Mouse (Mus musculus): ENCODE data around the gene Gm39566. TPM values are rescaled to one million over a fixed set of nuclear protein-coding genes. Genes with fewer than 3 reads are reported as not detected.
A peak's percentile ranks its signal among the peaks of the same experiment; 100 is the strongest.

Gm39566 gene
- total and polyA plus RNA-seq, 3 experiments: 0.04 TPM; not detected in 2

DNA sequence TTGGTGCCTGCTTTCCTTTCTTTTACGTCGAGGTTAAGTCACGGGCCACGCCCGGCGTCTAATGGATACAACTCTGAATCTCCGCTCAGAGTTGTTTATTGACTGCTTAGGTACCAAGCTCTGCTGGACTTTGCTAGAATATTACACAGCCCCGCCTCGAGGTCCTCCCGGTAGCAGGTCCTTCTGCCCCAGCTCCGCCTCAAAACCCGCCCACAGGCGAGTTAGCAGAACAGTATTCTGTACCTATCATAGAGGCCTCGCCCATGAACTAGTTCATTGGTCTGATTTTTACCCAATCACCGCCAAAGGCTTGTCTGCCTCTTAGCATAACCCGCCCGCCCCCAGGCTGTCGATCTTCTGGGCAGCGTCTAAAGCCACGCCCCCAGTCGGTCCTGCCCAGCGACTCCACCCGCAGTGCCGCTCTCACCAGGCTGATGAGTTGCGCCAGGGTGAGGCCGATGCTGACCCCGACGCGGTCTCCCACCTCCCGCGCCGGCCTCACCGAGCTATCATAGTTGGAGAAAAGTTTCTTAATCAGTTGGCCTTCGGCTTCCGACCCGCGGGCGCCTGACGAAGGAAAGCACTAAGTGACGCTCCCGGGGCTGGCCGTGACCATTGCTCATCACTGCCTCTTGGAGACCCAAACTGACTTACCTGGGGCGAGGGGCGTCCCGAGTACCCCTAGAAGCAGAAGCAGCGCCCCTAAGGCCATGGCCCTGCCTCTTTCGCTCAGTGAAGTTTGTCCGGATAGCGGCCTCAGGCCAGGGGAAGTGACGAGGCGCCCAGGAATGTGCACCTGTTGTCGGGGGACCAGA lies 19.7 kb downstream of the Gm39566 start, which contains the start of gene Chrnb1:
Chrnb1 (minus strand) TSS at position 776 of the 815 bp plus-strand sequence.
- DNase-seq (ENCODE audit: low read depth, low spot score): peak; percentile 100
- Histone ChIP-seq H3K79me2 (ENCODE audit: control insufficient read depth, insufficient read depth, low read length, poor library complexity) (no peaks in the 10 kb centered on the region; the same call in 1 of the 2 replicates), H3K4me1 (ENCODE audit: control insufficient read depth in 1 of 2, insufficient read depth in 2 of 2, low read length in 2 of 2) (peaks cover 5 to 10% of the 10 kb centered on the region in 2 experiments), H3K9me3 (replicated peaks; ENCODE audit: insufficient read depth, low read length) (no peaks in the 10 kb centered on the region), H3K27me3 (ENCODE audit: control insufficient read depth in 1 of 2, insufficient read depth in 2 of 2, low read length in 2 of 2) (no peaks in the 10 kb centered on the region), H3K36me3 (ENCODE audit: control insufficient read depth in 1 of 2, insufficient read depth in 2 of 2, low read length in 2 of 2) (peaks cover 0 to 11% of the 10 kb centered on the region in 2 experiments; a peak in 2 of 4 replicates), H3K27ac (ENCODE audit: control insufficient read depth, low read depth, low read length) (no peak within 1 kb of the TSS; the same call in 1 of the 2 replicates), H3K9ac (ENCODE audit: control insufficient read depth, low read depth, low read length, poor library complexity, severe bottlenecking) (peak within 1 kb of the TSS; percentile 66), H3K4me3 (ENCODE audit: control insufficient read depth in 1 of 2, insufficient read depth in 1 of 2, low read depth in 2 of 2, low read length in 2 of 2) (peak within 1 kb of the TSS; percentile 69 to 88)
- TF ChIP-seq NRF1 (IDR thresholded peaks at IDR 0.05; ENCODE audit: insufficient read depth, low read depth, low read length, poor library complexity, severe bottlenecking) (peak; percentile 42; the same call in 1 of the 2 replicates), POLR2A (IDR thresholded peaks at IDR 0.05; ENCODE audit: control insufficient read depth in 1 of 2, insufficient read depth in 1 of 2, low read depth in 1 of 2, low read length in 2 of 2, poor library complexity in 1 of 2) (peak; percentile 17 to 73; a peak in 3 of 4 replicates), ELF1 (IDR thresholded peaks at IDR 0.05; ENCODE audit: low read depth, low read length) (0 out of 2 replicates have a peak, but pooled peaks have one; percentile 20), ZC3H11A (IDR thresholded peaks at IDR 0.05; ENCODE audit: low read depth, low read length) (no peak), JUND (IDR thresholded peaks at IDR 0.05; ENCODE audit: low read depth, low read length) (no peak), MXI1 (IDR thresholded peaks at IDR 0.05; ENCODE audit: low read depth, low read length) (peak; percentile 52), ZMIZ1 (IDR thresholded peaks at IDR 0.05; ENCODE audit: low read depth, low read length) (peak; percentile 52; the same call in 1 of the 2 replicates), USF2 (IDR thresholded peaks at IDR 0.05; ENCODE audit: borderline replicate concordance in 1 of 2, insufficient read depth in 1 of 2, low read depth in 1 of 2, low read length in 2 of 2) (no peak), MAX (IDR thresholded peaks at IDR 0.05; ENCODE audit: low read length) (0 out of 2 replicates have a peak, but pooled peaks have one; percentile 44), HCFC1 (IDR thresholded peaks at IDR 0.05; ENCODE audit: low read depth, low read length) (peak; percentile 32; the same call in 1 of the 2 replicates), MAZ (IDR thresholded peaks at IDR 0.05; ENCODE audit: low read depth, low read length) (peak; percentile 35; the same call in 1 of the 2 replicates), UBTF (IDR thresholded peaks at IDR 0.05; ENCODE audit: borderline replicate concordance, insufficient read depth, low read depth, low read length) (no peak), SMC3 (IDR thresholded peaks at IDR 0.05; ENCODE audit: low read depth, low read length) (0 out of 2 replicates have a peak, but pooled peaks have one; percentile 3), TCF12 (IDR thresholded peaks at IDR 0.05; ENCODE audit: low read depth, low read length) (peak; percentile 33), RCOR1 (IDR thresholded peaks at IDR 0.05; ENCODE audit: low read depth, low read length) (0 out of 2 replicates have a peak, but pooled peaks have one; percentile 6), ZKSCAN1 (IDR thresholded peaks at IDR 0.05; ENCODE audit: low read depth, low read length) (no peak; the same call in 1 of the 2 replicates), GABPA (IDR thresholded peaks at IDR 0.05; ENCODE audit: low read depth, low read length) (no peak; the same call in 1 of the 2 replicates), TAL1 (IDR thresholded peaks at IDR 0.05; ENCODE audit: low read length) (no peak), TBP (IDR thresholded peaks at IDR 0.05; ENCODE audit: low read depth, low read length) (peak; percentile 78), BHLHE40 (IDR thresholded peaks at IDR 0.05; ENCODE audit: borderline replicate concordance, low read depth, low read length) (0 out of 2 replicates have a peak, but pooled peaks have one; percentile 23), USF1 (IDR thresholded peaks at IDR 0.05; ENCODE audit: low read depth, low read length) (no peak), MYC (IDR thresholded peaks at IDR 0.05; ENCODE audit: low read depth, low read length) (0 out of 2 replicates have a peak, but pooled peaks have one; percentile 10), NELFE (IDR thresholded peaks at IDR 0.05; ENCODE audit: low read depth, low read length) (peak; percentile 62; the same call in 1 of the 2 replicates), POLR2AphosphoS2 (IDR thresholded peaks at IDR 0.05; ENCODE audit: low read length) (peak; percentile 88), CTCF (IDR thresholded peaks at IDR 0.05 in 2 of 3, conservative IDR thresholded peaks at IDR 0.05 in 1 of 3; ENCODE audit: control insufficient read depth in 1 of 3, insufficient read depth in 1 of 3, low read depth in 2 of 3, low read length in 3 of 3, poor library complexity in 1 of 3, severe bottlenecking in 1 of 3) (0 out of 6 replicates have a peak, but pooled peaks of 1 of the 3 experiments have one; percentile 10)

All from MEL (cell line).